Mouse (Mus musculus) testis, adult 2 months (tissue): ENCODE measurements around the gene Nmrk1.

Experiments used
- CTCF ChIP-seq: fragments of 200-500 bp; IDR thresholded peaks from 2 replicates; pipeline ENCODE4 v1.5.1; 2012; ENCODE audit warnings: low read depth, mild to moderate bottlenecking, inconsistent platforms, low read length, moderate library complexity; ENCODE audit not compliant: control insufficient read depth, insufficient read depth, insufficient replicate concordance
- POLR2A ChIP-seq: fragments of 200-500 bp; IDR thresholded peaks from 2 replicates; pipeline ENCODE4 v1.6.1; 2012; ENCODE audit warnings: low read depth, mild to moderate bottlenecking, inconsistent platforms, low read length, moderate library complexity; ENCODE audit not compliant: control insufficient read depth

DNA sequence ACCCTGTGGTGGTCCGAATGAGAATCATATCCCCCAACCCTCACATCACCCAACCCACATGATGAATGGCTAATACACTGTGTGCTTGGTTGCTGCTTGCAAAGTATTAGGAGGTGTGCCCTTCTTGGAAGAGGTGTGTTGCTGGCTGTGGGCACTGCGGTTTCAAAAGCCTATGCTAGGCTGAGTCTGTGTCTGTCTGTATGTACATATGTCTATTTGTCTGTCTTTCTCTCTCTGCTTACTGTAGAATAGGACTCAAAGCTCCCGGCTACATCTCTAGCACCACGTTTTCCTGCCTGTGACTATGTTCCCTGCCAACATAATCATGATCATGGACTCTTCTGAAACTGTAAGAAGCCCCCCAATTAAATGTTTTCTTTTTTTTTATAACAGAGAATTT is 48.0 kb upstream of the Nmrk1 start:
- TF ChIP-seq CTCF (no peak), POLR2A (no peak)
